Comparison of ENCODE assay signal across 8 mouse cellular contexts in the genomic region with DNA sequence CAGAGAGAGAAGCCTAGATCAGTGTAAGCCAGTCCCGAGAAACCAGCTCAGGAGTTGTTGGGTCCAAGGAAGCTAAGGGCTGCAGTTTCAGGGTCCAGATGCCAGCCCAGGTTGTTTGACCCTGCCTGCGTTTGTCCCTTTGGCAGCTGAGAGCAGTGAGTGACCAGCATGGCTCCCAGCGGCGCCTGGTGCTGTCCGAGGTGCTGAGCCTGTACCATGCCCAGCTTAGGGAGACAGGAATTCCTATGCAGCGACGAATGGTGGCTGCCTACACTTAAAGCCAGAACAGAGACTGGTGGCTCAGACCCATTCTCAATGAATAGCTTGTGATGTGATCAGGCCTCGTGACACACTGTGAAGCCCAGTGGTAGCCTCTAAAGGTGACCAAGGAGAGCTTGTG. TPM values are rescaled to one million over a fixed set of nuclear protein-coding genes. Genes with fewer than 3 reads are reported as not detected.
DNase-seq lines count a peak whose midpoint lies in the region; ATAC-seq and TF ChIP-seq lines count a peak whose summit lies in the region.

No protein-coding gene starts in this region.

- no peaks in the 10 kb centered on the region for H3K79me2 ChIP-seq in CH12.LX (replicated peaks; ENCODE audit: control insufficient read depth, extremely low read depth, insufficient read depth, poor library complexity, severe bottlenecking)

- no peak for ATAC-seq in embryonic facial prominence, embryonic 11.5 days (replicated peaks; ENCODE audit: insufficient number of reproducible peaks, low FRiP score, low TSS enrichment, low read depth)
- ATAC-seq in limb, embryonic 12.5 days (ENCODE audit: insufficient number of reproducible peaks, insufficient read depth, low FRiP score, low TSS enrichment, low read depth), result peak; percentile 56; the same call in 1 of the 2 replicates
- no peak for ATAC-seq in monocyte, adult 5-6 weeks (replicated peaks; ENCODE audit: insufficient number of reproducible peaks, low FRiP score, low TSS enrichment, poor library complexity, severe bottlenecking)

- H3K4me1 ChIP-seq in CH12.LX (ENCODE audit: control insufficient read depth in 1 of 2, insufficient read depth in 2 of 2), result no peaks in the 10 kb centered on the region
- no peaks in the 10 kb centered on the region for H3K4me1 ChIP-seq in embryonic facial prominence, embryonic 11.5 days (ENCODE audit: control insufficient read depth, insufficient read depth, low read length)
- H3K4me1 ChIP-seq in limb, embryonic 12.5 days (replicated peaks), result no peaks in the 10 kb centered on the region

- H3K4me2 ChIP-seq in CH12.LX (ENCODE audit: insufficient read depth, low read depth, poor library complexity, severe bottlenecking), result no peak overlapping the region
- H3K4me2 ChIP-seq in embryonic facial prominence, embryonic 11.5 days (ENCODE audit: low read depth, low read length), result no peak overlapping the region
- H3K4me2 ChIP-seq in limb, embryonic 12.5 days, result no peak overlapping the region

- H3K36me3 ChIP-seq in CH12.LX (replicated peaks in 1 of 2; ENCODE audit: control insufficient read depth in 1 of 2, insufficient read depth in 1 of 2, low read length in 1 of 2), result no peaks in the 10 kb centered on the region
- no peaks in the 10 kb centered on the region for H3K36me3 ChIP-seq in embryonic facial prominence, embryonic 11.5 days (replicated peaks; ENCODE audit: control insufficient read depth, insufficient read depth, low read depth, low read length)
- no peaks in the 10 kb centered on the region for H3K36me3 ChIP-seq in limb, embryonic 12.5 days

- WGBS in embryonic facial prominence, embryonic 11.5 days, result under 1% methylated on average over 8 of the region's 8 CpGs
- under 1% methylated on average over 8 of the region's 8 CpGs for WGBS in limb, embryonic 12.5 days

- TF ChIP-seq RAD21 in CH12.LX (IDR thresholded peaks at IDR 0.05; ENCODE audit: low read depth, low read length), result no peak

- TF ChIP-seq POLR2A in CH12.LX (IDR thresholded peaks at IDR 0.05; ENCODE audit: low read depth, low read length), result no peak

- intact Hi-C loops in heart, postnatal 25 days (cut with DNase I), result no loop called here

- no peak overlapping the region for H3K4me3 ChIP-seq in CH12.LX (replicated peaks in 1 of 3; ENCODE audit: low read depth in 2 of 3, low read length in 2 of 3, poor library complexity in 1 of 3)
- no peak overlapping the region for H3K4me3 ChIP-seq in embryonic facial prominence, embryonic 11.5 days (ENCODE audit: low read depth, low read length)
- no peak overlapping the region for H3K4me3 ChIP-seq in limb, embryonic 12.5 days (replicated peaks)

- DNase-seq in heart, adult 18-20 months, result peak; percentile 30 to 51
- DNase-seq in heart, postnatal 25 days (ENCODE audit: low spot score), result no peak
- no peak for DNase-seq in CH12.LX (ENCODE audit: extremely low read depth)
- DNase-seq in embryonic facial prominence, embryonic 11.5 days (ENCODE audit: low spot score), result peak; percentile 81
- DNase-seq in urinary bladder, postnatal 25 days (ENCODE audit: low spot score), result peak; percentile 48
- no peak for DNase-seq in cerebellum, adult 18-20 months

- no peak overlapping the region for H3K27ac ChIP-seq in CH12.LX (ENCODE audit: insufficient read depth, low read depth)
- no peak overlapping the region for H3K27ac ChIP-seq in embryonic facial prominence, embryonic 11.5 days (replicated peaks; ENCODE audit: low read depth, low read length)
- H3K27ac ChIP-seq in limb, embryonic 12.5 days, result no peak overlapping the region

- no peak for TF ChIP-seq CTCF in CH12.LX (conservative IDR thresholded peaks at IDR 0.05 in 1 of 2, IDR thresholded peaks at IDR 0.05 in 1 of 2; ENCODE audit: low read depth in 2 of 2, low read length in 2 of 2)

- no peak overlapping the region for H3K9ac ChIP-seq in CH12.LX (ENCODE audit: insufficient read depth, low read depth)
- H3K9ac ChIP-seq in embryonic facial prominence, embryonic 11.5 days (replicated peaks; ENCODE audit: low read length), result no peak overlapping the region
- no peak overlapping the region for H3K9ac ChIP-seq in limb, embryonic 12.5 days (replicated peaks)

- dilution Hi-C loops in CH12.LX (cut with MboI; ENCODE audit: extremely low pct_ligation_motif_present, extremely low pct_unique_long_range_greater_than_20kb, low sequenced_read_pairs), result no loop called here

- in situ Hi-C loops in CH12.LX (cut with MboI; ENCODE audit: low pct_ligation_motif_present, low pct_unique_long_range_greater_than_20kb, low sequenced_read_pairs), result loop anchor here (25.0 kb wide), 1 partner anchor 294 kb away; the partner anchor contains the start of gene Slco4a1

- peaks cover 77% of the 10 kb centered on the region for H3K27me3 ChIP-seq in CH12.LX (replicated peaks)
- H3K27me3 ChIP-seq in embryonic facial prominence, embryonic 11.5 days (ENCODE audit: control insufficient read depth, insufficient read depth, low read length), result no peaks in the 10 kb centered on the region
- H3K27me3 ChIP-seq in limb, embryonic 12.5 days, result peaks cover 32% of the 10 kb centered on the region

- no peak for TF ChIP-seq EP300 in CH12.LX (IDR thresholded peaks at IDR 0.05; ENCODE audit: low read length)

- H3K9me3 ChIP-seq in CH12.LX (replicated peaks; ENCODE audit: low read length), result no peaks in the 10 kb centered on the region
- H3K9me3 ChIP-seq in embryonic facial prominence, embryonic 11.5 days (replicated peaks; ENCODE audit: control insufficient read depth, low read length), result no peaks in the 10 kb centered on the region
- H3K9me3 ChIP-seq in limb, embryonic 12.5 days, result no peaks in the 10 kb centered on the region

TF ChIP-seq in CH12.LX, 34 proteins besides CTCF, POLR2A, EP300 and RAD21:
- peak; percentile 56; the same call in 1 of the 2 replicates for TF ChIP-seq MXI1 (IDR thresholded peaks at IDR 0.05; ENCODE audit: low read depth, low read length)
- TF ChIP-seq TBP (conservative IDR thresholded peaks at IDR 0.05; ENCODE audit: low read depth, low read length), result no peak

RNA-seq across cellular contexts. Expression of gene Bhlhe23, which starts 20.8 kb away (rescaled TPM):
- total RNA-seq in heart, adult 18-20 months (2021), result not detected
- total RNA-seq in heart, postnatal 25 days (2021), result not detected
- not detected in 2 replicates for total RNA-seq in CH12.LX (2012; rRNA removed)
- not detected in 2 replicates for total RNA-seq in CH12.LX (2014; rRNA removed)
- polyA plus RNA-seq in CH12.LX (2012; ENCODE audit: insufficient read length, low read depth), result not detected in 2 replicates
- polyA plus RNA-seq in embryonic facial prominence, embryonic 11.5 days (2014; fragmentation: Nextera tagmentation; extraction: Ambion mirVana), result 0.50 and 1.4 TPM in 2 replicates
- polyA plus RNA-seq in limb, embryonic 12.5 days (2016; fragmentation: Nextera tagmentation; extraction: Ambion mirVana), result not detected in 2 replicates
- total RNA-seq in monocyte, adult 5-6 weeks (2017), result not detected in 3 replicates

RNA-seq across cellular contexts. Expression of gene Slc17a9, which starts 30.8 kb away (rescaled TPM):
- total RNA-seq in heart, adult 18-20 months (2021), result under 1 TPM; 0.10 to 0.54 TPM
- under 1 TPM in 1 of 2 experiments, not detected in 1; 0.39 TPM for total RNA-seq in heart, postnatal 25 days (2021)
- total RNA-seq in CH12.LX (2012; rRNA removed) (13.4 and 16.2 TPM in 2 replicates), CH12.LX (2014; rRNA removed) (6.5 and 7.2 TPM in 2 replicates)
- polyA plus RNA-seq in CH12.LX (2012; ENCODE audit: insufficient read length, low read depth), result 23.7 and 26.0 TPM in 2 replicates
- polyA plus RNA-seq in embryonic facial prominence, embryonic 11.5 days (2014; fragmentation: Nextera tagmentation; extraction: Ambion mirVana), result 0.24 TPM in 1 of 2 replicates, not detected in the other
- polyA plus RNA-seq in limb, embryonic 12.5 days (2016; fragmentation: Nextera tagmentation; extraction: Ambion mirVana), result 0.45 and 0.52 TPM in 2 replicates
- 1.8 to 5.2 TPM (median 1.9 TPM) in 3 replicates for total RNA-seq in monocyte, adult 5-6 weeks (2017)

RNA-seq across cellular contexts. Expression of gene Gid8, which starts 46.0 kb away (rescaled TPM):
- 10 to 100 TPM; 55.8 to 59.5 TPM for total RNA-seq in heart, adult 18-20 months (2021)
- 10 to 100 TPM; 62.9 to 64.3 TPM for total RNA-seq in heart, postnatal 25 days (2021)
- 15.6 and 21.7 TPM in 2 replicates for total RNA-seq in CH12.LX (2012; rRNA removed)
- total RNA-seq in CH12.LX (2014; rRNA removed), result 32.1 and 32.5 TPM in 2 replicates
- polyA plus RNA-seq in CH12.LX (2012; ENCODE audit: insufficient read length, low read depth), result 44.1 and 45.4 TPM in 2 replicates
- polyA plus RNA-seq in embryonic facial prominence, embryonic 11.5 days (2014; fragmentation: Nextera tagmentation; extraction: Ambion mirVana), result 68.7 and 72.1 TPM in 2 replicates
- polyA plus RNA-seq in limb, embryonic 12.5 days (2016; fragmentation: Nextera tagmentation; extraction: Ambion mirVana), result 60.7 and 60.9 TPM in 2 replicates
- total RNA-seq in monocyte, adult 5-6 weeks (2017), result 46.5 to 53.9 TPM (median 52.1 TPM) in 3 replicates

RNA-seq across cellular contexts. Expression of gene Dido1, which starts 46.1 kb away (rescaled TPM):
- 10 to 100 TPM; 25.8 to 29.9 TPM for total RNA-seq in heart, adult 18-20 months (2021)
- 10 to 100 TPM; 27.2 to 31.4 TPM for total RNA-seq in heart, postnatal 25 days (2021)
- 24.9 and 30.0 TPM in 2 replicates for total RNA-seq in CH12.LX (2012; rRNA removed)
- 15.5 and 16.4 TPM in 2 replicates for total RNA-seq in CH12.LX (2014; rRNA removed)
- 25.0 and 25.8 TPM in 2 replicates for polyA plus RNA-seq in CH12.LX (2012; ENCODE audit: insufficient read length, low read depth)
- polyA plus RNA-seq in embryonic facial prominence, embryonic 11.5 days (2014; fragmentation: Nextera tagmentation; extraction: Ambion mirVana), result 27.8 and 28.3 TPM in 2 replicates
- 36.1 and 38.2 TPM in 2 replicates for polyA plus RNA-seq in limb, embryonic 12.5 days (2016; fragmentation: Nextera tagmentation; extraction: Ambion mirVana)
- total RNA-seq in monocyte, adult 5-6 weeks (2017), result 58.9 to 107 TPM (median 65.1 TPM) in 3 replicates

Comparison
In these comparisons a context has a peak if more than half of its experiments do, and no peak if none do; other contexts are left out.
1. DNase-seq: peak in heart, adult 18-20 months (2 of 2), embryonic facial prominence, embryonic 11.5 days (single experiment) and urinary bladder, postnatal 25 days (single experiment); none in heart, postnatal 25 days (single experiment), CH12.LX (single experiment) and cerebellum, adult 18-20 months (0 of 2).